In genomic region chr3:96679159-96679674, GRCm38 (mm10) we compare ENCODE assay signal across 1 mouse cellular context.
TF ChIP-seq lines count a peak whose summit lies in the region.

No protein-coding gene starts in this region.

TF ChIP-seq in myocyte, 11 proteins besides CTCF, POLR2A, EP300 and RAD21:
- TF ChIP-seq REST (IDR thresholded peaks at IDR 0.05; ENCODE audit: insufficient read depth, insufficient read length) (no peak), MYOD1 (IDR thresholded peaks at IDR 0.05; ENCODE audit: control insufficient read depth in 1 of 3, insufficient read length in 2 of 3, low read depth in 2 of 3) (no peak), E2F4 (IDR thresholded peaks at IDR 0.05; ENCODE audit: insufficient read depth) (no peak), TCF3 (IDR thresholded peaks at IDR 0.05; ENCODE audit: insufficient read length, low read depth) (no peak), USF1 (IDR thresholded peaks at IDR 0.05; ENCODE audit: low read depth) (no peak), MYOG (IDR thresholded peaks at IDR 0.05; ENCODE audit: control insufficient read depth in 1 of 3, insufficient read depth in 1 of 3, insufficient read length in 2 of 3, low read depth in 2 of 3) (no peak)
